Mouse (Mus musculus) forebrain, embryonic 16.5 days (tissue): ENCODE results near the gene Ppp2r2c. TPM values are rescaled to one million over a fixed set of nuclear protein-coding genes. Genes with fewer than 3 reads are reported as not detected.

Experiments
- ATAC-seq: fragments of 200-750 bp; cut with Nextera tagmentation; 2 replicates; pipeline ENCODE4 v1.8.0; 2017; ENCODE audit warnings: mild to moderate bottlenecking, moderate library complexity
- H3K27ac ChIP-seq: fragments of 300-500 bp; sonication (generic); 2 replicates; pipeline ENCODE4 v1.5.1; 2014; ENCODE audit warnings: low read length, control low read depth
- H3K27me3 ChIP-seq: fragments of 300-500 bp; sonication (generic); replicated peaks from 2 replicates; pipeline ENCODE4 v1.6.1; 2014; ENCODE audit warnings: low read length; ENCODE audit not compliant: control insufficient read depth, insufficient read depth
- H3K36me3 ChIP-seq: fragments of 300-500 bp; sonication (generic); 2 replicates; pipeline ENCODE4 v1.6.1; 2014; ENCODE audit not compliant: control insufficient read depth, insufficient read depth
- H3K4me1 ChIP-seq: fragments of 300-500 bp; sonication (generic); replicated peaks from 2 replicates; pipeline ENCODE4 v1.6.1; 2014; ENCODE audit warnings: low read length; ENCODE audit not compliant: control insufficient read depth, insufficient read depth
- H3K4me2 ChIP-seq: fragments of 300-500 bp; sonication (generic); 2 replicates; pipeline ENCODE4 v1.6.1; 2014; ENCODE audit warnings: mild to moderate bottlenecking, low read length, control low read depth
- H3K4me3 ChIP-seq: fragments of 300-500 bp; sonication (generic); replicated peaks from 2 replicates; pipeline ENCODE4 v1.5.1; 2014; ENCODE audit warnings: mild to moderate bottlenecking, low read length, control low read depth
- H3K9ac ChIP-seq: fragments of 300-500 bp; sonication (generic); replicated peaks from 2 replicates; pipeline ENCODE4 v1.6.1; 2014; ENCODE audit warnings: low read depth, low read length, control low read depth
- H3K9me3 ChIP-seq: fragments of 300-500 bp; sonication (generic); 2 replicates; pipeline ENCODE4 v1.6.1; 2016; ENCODE audit warnings: low read length; ENCODE audit not compliant: control insufficient read depth
- WGBS: fragments of 180-500 bp; shearing (Covaris S2); extraction: QIAGEN DNeasy Blood & Tissue Kit; methylation state at CpG from one replicate; pipeline ENCODE4 v1.1.7; 2014; 5-methylcytosine and 5-hydroxymethylcytosine counted together
- polyA plus RNA-seq: library from polyadenylated mRNA; unstranded; fragments of >200 nt; fragmentation: Nextera tagmentation; extraction: Ambion mirVana; gene quantifications from 2 replicates; pipeline ENCODE4 v1.2.1, GENCODE M21; 2015

Ppp2r2c gene
- polyA plus RNA-seq, 1 experiment from 2014 or later, result 38.3 TPM

- Histone ChIP-seq H3K9ac (no peak overlapping the region), H3K4me3 (peak overlapping the region; percentile 71), H3K27ac (no peak overlapping the region), H3K27me3 (no peaks in the 10 kb centered on the region), H3K4me1 (peaks cover 12% of the 10 kb centered on the region), H3K9me3 (no peaks in the 10 kb centered on the region), H3K4me2 (peak overlapping the region; percentile 67), H3K36me3 (no peaks in the 10 kb centered on the region)
- 8% methylated on average over 3 of the region's 3 CpGs for WGBS
- no peak for ATAC-seq
These were observed 121.3 kb downstream of the Ppp2r2c start for GRCm38 (mm10) chr5:36989625-36989977.

- Histone ChIP-seq H3K4me3 (no peak overlapping the region), H3K4me2 (no peak overlapping the region), H3K36me3 (no peaks in the 10 kb centered on the region), H3K27ac (no peak overlapping the region), H3K9ac (no peak overlapping the region), H3K9me3 (no peaks in the 10 kb centered on the region), H3K4me1 (peaks cover 12% of the 10 kb centered on the region), H3K27me3 (no peaks in the 10 kb centered on the region)
- no peak for ATAC-seq
- WGBS, result 20% methylated on average over 3 of the region's 3 CpGs
These were observed 121.9 kb downstream of the Ppp2r2c start for GRCm38 (mm10) chr5:36990196-36990595.

GRCm38 (mm10) chr5:36990631-36991350 is 122.5 kb downstream of the Ppp2r2c start:
- peaks cover 12% of the 10 kb centered on the region for H3K4me1 ChIP-seq
- H3K27ac ChIP-seq, result no peak overlapping the region
- no peak overlapping the region for H3K9ac ChIP-seq
- 86% methylated on average over 3 of the region's 3 CpGs for WGBS
- ATAC-seq, result no peak
- no peak overlapping the region for H3K4me3 ChIP-seq
- H3K9me3 ChIP-seq, result no peaks in the 10 kb centered on the region
- no peaks in the 10 kb centered on the region for H3K27me3 ChIP-seq
- no peaks in the 10 kb centered on the region for H3K36me3 ChIP-seq
- H3K4me2 ChIP-seq, result no peak overlapping the region

GRCm38 (mm10) chr5:36996410-36996809 is 128.1 kb downstream of the Ppp2r2c start:
- Histone ChIP-seq H3K36me3 (no peaks in the 10 kb centered on the region), H3K4me1 (no peaks in the 10 kb centered on the region), H3K4me2 (no peak overlapping the region), H3K27ac (no peak overlapping the region), H3K4me3 (no peak overlapping the region), H3K27me3 (no peaks in the 10 kb centered on the region), H3K9ac (no peak overlapping the region), H3K9me3 (no peaks in the 10 kb centered on the region)
- WGBS, result 86% methylated on average over 14 of the region's 14 CpGs
- ATAC-seq, result no peak

GRCm38 (mm10) chr5:36997996-36998395 is 129.7 kb downstream of the Ppp2r2c start:
- Histone ChIP-seq H3K4me3 (no peak overlapping the region), H3K4me1 (no peaks in the 10 kb centered on the region), H3K9me3 (no peaks in the 10 kb centered on the region), H3K4me2 (no peak overlapping the region), H3K9ac (no peak overlapping the region), H3K27me3 (no peaks in the 10 kb centered on the region), H3K36me3 (no peaks in the 10 kb centered on the region), H3K27ac (no peak overlapping the region)
- 33% methylated on average over 5 of the region's 5 CpGs for WGBS
- no peak for ATAC-seq

GRCm38 (mm10) chr5:37001002-37001401 is 132.7 kb downstream of the Ppp2r2c start:
- H3K4me2 ChIP-seq, result no peak overlapping the region
- H3K9ac ChIP-seq, result no peak overlapping the region
- H3K27ac ChIP-seq, result no peak overlapping the region
- no peaks in the 10 kb centered on the region for H3K27me3 ChIP-seq
- 90% methylated on average over 9 of the region's 9 CpGs for WGBS
- no peaks in the 10 kb centered on the region for H3K4me1 ChIP-seq
- ATAC-seq, result no peak
- H3K4me3 ChIP-seq, result no peak overlapping the region
- no peaks in the 10 kb centered on the region for H3K36me3 ChIP-seq
- H3K9me3 ChIP-seq, result no peaks in the 10 kb centered on the region

- H3K9ac ChIP-seq, result no peak overlapping the region
- no peak overlapping the region for H3K4me3 ChIP-seq
- WGBS, result 50% methylated on average over 2 of the region's 2 CpGs
- H3K9me3 ChIP-seq, result no peaks in the 10 kb centered on the region
- no peak overlapping the region for H3K4me2 ChIP-seq
- no peak for ATAC-seq
- no peak overlapping the region for H3K27ac ChIP-seq
- H3K27me3 ChIP-seq, result 0 out of 2 replicates have a peak, but pooled peaks cover 2% of the 10 kb centered on the region
- no peaks in the 10 kb centered on the region for H3K36me3 ChIP-seq
- H3K4me1 ChIP-seq, result no peaks in the 10 kb centered on the region
These were observed 133.7 kb downstream of the Ppp2r2c start for GRCm38 (mm10) chr5:37002001-37002400.

Other genes starting within 250 kb of the Ppp2r2c start
- 35.9 and 39.9 TPM in 2 replicates for gene D5Ertd579e, start 172.5 kb upstream of the Ppp2r2c start, polyA plus RNA-seq
- 26.0 and 31.4 TPM in 2 replicates for gene Bloc1s4, start 119.9 kb upstream of the Ppp2r2c start, polyA plus RNA-seq
- 284 and 308 TPM in 2 replicates for gene Mrfap1, start 71.7 kb upstream of the Ppp2r2c start, polyA plus RNA-seq
- 7.2 and 7.3 TPM in 2 replicates for gene Man2b2, start 37.9 kb upstream of the Ppp2r2c start, polyA plus RNA-seq
- 8.5 and 10.7 TPM in 2 replicates for gene Wfs1, start 120.7 kb downstream of the Ppp2r2c start, polyA plus RNA-seq
- gene Gm1043, start 216.9 kb downstream of the Ppp2r2c start, polyA plus RNA-seq, result 2.6 and 4.3 TPM in 2 replicates